Mouse (Mus musculus) neural tube, embryonic 14.5 days (tissue): ENCODE results near the gene Arap1. TPM values are rescaled to one million over a fixed set of nuclear protein-coding genes. Genes with fewer than 3 reads are reported as not detected.

Source experiments
- ATAC-seq: fragments of 200-750 bp; cut with Nextera tagmentation; 2 replicates; pipeline ENCODE4 v1.8.0; 2017; ENCODE audit warnings: low read depth, mild to moderate bottlenecking, moderate TSS enrichment, moderate library complexity
- H3K27ac ChIP-seq: fragments of 300-500 bp; sonication (generic); 2 replicates; pipeline ENCODE4 v1.5.1; 2014; ENCODE audit warnings: low read depth, mild to moderate bottlenecking, control low read depth, low read length, moderate library complexity, mixed read lengths
- H3K27me3 ChIP-seq: fragments of 300-500 bp; sonication (generic); 2 replicates; pipeline ENCODE4 v1.6.1; 2014; ENCODE audit warnings: low read length; ENCODE audit not compliant: control insufficient read depth, insufficient read depth
- H3K36me3 ChIP-seq: fragments of 300-500 bp; sonication (generic); 2 replicates; pipeline ENCODE4 v1.6.1; 2014; ENCODE audit warnings: low read length, mixed read lengths; ENCODE audit not compliant: control insufficient read depth, insufficient read depth
- H3K4me1 ChIP-seq: fragments of 300-500 bp; sonication (generic); 2 replicates; pipeline ENCODE4 v1.6.1; 2014; ENCODE audit warnings: low read length; ENCODE audit not compliant: control insufficient read depth, insufficient read depth
- H3K4me2 ChIP-seq: fragments of 300-500 bp; sonication (generic); 2 replicates; pipeline ENCODE4 v1.6.1; 2014; ENCODE audit warnings: mild to moderate bottlenecking, low read depth, low read length, control low read depth
- H3K4me3 ChIP-seq: fragments of 300-500 bp; sonication (generic); 2 replicates; pipeline ENCODE4 v1.5.1; 2014; ENCODE audit warnings: low read depth, low read length, control low read depth, mixed read lengths
- H3K9ac ChIP-seq: fragments of 300-500 bp; sonication (generic); replicated peaks from 2 replicates; pipeline ENCODE4 v1.6.1; 2014; ENCODE audit warnings: low read depth, mild to moderate bottlenecking, control low read depth, low read length, mixed read lengths
- H3K9me3 ChIP-seq: fragments of 300-500 bp; sonication (generic); 2 replicates; pipeline ENCODE4 v1.6.1; 2016; ENCODE audit warnings: low read length; ENCODE audit not compliant: control insufficient read depth
- WGBS: fragments of 180-500 bp; shearing (Covaris S2); extraction: QIAGEN DNeasy Blood & Tissue Kit; methylation state at CpG from one replicate; pipeline ENCODE4 v1.1.7; 2014; 5-methylcytosine and 5-hydroxymethylcytosine counted together
- polyA plus RNA-seq: library from polyadenylated mRNA; unstranded; fragments of >200 nt; fragmentation: Nextera tagmentation; extraction: Ambion mirVana; gene quantifications from 2 replicates; pipeline ENCODE4 v1.2.1, GENCODE M21; 2014

Gene Arap1
- 4.0 and 11.1 TPM in 2 replicates for polyA plus RNA-seq

GRCm38 (mm10) chr7:101347767-101348270, at the start of gene Arap1:
TSS of gene Arap1 (plus strand) at chr7:101348067.
- ATAC-seq = peak; percentile 59
- Histone ChIP-seq H3K4me3 (peak within 1 kb of the TSS; percentile 40), H3K9me3 (no peaks in the 10 kb centered on the region), H3K4me2 (peak within 1 kb of the TSS; percentile 82), H3K36me3 (no peaks in the 10 kb centered on the region), H3K4me1 (peaks cover 3% of the 10 kb centered on the region; the same call in 1 of the 2 replicates), H3K27me3 (0 out of 2 replicates have a peak, but pooled peaks cover 3% of the 10 kb centered on the region), H3K9ac (peak within 1 kb of the TSS; percentile 56), H3K27ac (no peak within 1 kb of the TSS)
- under 1% methylated on average over 30 of the region's 35 CpGs for WGBS

GRCm38 (mm10) chr7:101298375-101298774, 49.5 kb upstream of the Arap1 start:
- ATAC-seq = no peak
- Histone ChIP-seq H3K9ac (no peak overlapping the region), H3K36me3 (no peaks in the 10 kb centered on the region), H3K4me2 (no peak overlapping the region), H3K27me3 (0 out of 2 replicates have a peak, but pooled peaks cover 3% of the 10 kb centered on the region), H3K9me3 (no peaks in the 10 kb centered on the region), H3K4me3 (no peak overlapping the region), H3K4me1 (peaks cover 9% of the 10 kb centered on the region), H3K27ac (no peak overlapping the region)
- 86% methylated on average over 3 of the region's 3 CpGs for WGBS

DNA sequence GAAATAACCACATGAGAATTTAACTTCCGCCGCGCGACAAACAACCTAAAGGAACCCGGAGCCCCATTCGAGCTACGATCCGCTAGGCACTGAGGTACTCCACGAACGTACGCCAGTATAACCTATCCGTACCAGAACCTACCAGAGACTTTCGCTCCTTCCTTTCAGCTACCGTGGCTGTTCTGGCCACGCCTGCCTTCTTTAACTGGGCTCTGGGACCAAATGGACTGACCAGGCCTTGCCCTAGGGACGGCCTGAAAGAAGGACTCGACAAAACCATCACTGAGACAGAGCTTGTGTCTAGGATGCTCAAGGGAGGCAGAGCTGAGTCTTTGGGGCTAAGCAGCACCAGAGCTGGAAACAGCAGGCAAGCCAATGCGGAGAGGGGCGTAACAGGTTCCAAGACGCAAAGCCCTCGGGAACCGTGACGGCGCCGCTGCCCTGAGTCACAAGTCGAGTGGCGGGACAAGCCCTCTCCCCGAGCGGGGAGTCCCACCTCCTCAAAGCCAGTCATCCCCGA, 46.4 kb upstream of the Arap1 start:
- WGBS = 2% methylated on average over 30 of the region's 30 CpGs
- peak overlapping the region; percentile 60; the same call in 1 of the 2 replicates for H3K27ac ChIP-seq
- H3K36me3 ChIP-seq = no peaks in the 10 kb centered on the region
- peaks cover 6% of the 10 kb centered on the region for H3K4me1 ChIP-seq
- H3K27me3 ChIP-seq = 0 out of 2 replicates have a peak, but pooled peaks cover 3% of the 10 kb centered on the region
- H3K4me3 ChIP-seq = peak overlapping the region; percentile 67
- H3K9me3 ChIP-seq = no peaks in the 10 kb centered on the region
- H3K4me2 ChIP-seq = peak overlapping the region; percentile 90
- peak overlapping the region; percentile 72 for H3K9ac ChIP-seq
- no peak for ATAC-seq

DNA sequence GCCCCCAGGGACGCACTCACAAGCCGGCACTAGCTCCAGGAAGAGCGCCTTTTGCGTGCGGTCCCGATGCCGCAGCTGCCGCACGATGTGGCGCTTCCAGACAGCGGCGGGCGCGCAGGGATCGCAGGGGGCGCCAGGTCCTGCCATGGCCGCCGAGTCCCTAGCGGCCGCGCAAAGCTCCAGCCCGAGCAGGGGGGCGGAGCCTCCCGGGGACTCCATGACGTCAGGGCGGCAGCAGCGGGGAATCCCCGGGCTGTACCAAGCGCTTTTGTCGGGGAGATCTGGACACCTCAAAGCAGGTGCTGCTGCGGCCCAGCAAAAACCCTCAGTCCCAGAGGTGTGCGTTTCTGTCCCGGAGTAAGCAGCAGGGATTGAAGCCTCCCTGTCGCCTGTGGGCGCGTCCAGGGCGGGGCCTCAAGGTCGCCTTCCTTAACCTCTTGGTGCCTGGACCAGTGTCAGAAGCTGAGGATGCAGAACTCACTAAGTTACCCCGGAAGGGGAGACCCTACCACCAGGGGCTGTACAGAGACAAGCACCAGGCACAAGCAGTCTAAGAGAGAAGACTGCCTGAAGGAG, 45.9 kb upstream of the Arap1 start, which contains the start of gene Atg16l2:
Atg16l2 (minus strand) TSS at position 371 of the 576 bp plus-strand sequence.
- WGBS = under 1% methylated on average over 39 of the region's 39 CpGs
- Histone ChIP-seq H3K9ac (peak within 1 kb of the TSS; percentile 72), H3K9me3 (no peaks in the 10 kb centered on the region), H3K36me3 (no peaks in the 10 kb centered on the region), H3K27me3 (0 out of 2 replicates have a peak, but pooled peaks cover 3% of the 10 kb centered on the region), H3K4me3 (peak within 1 kb of the TSS; percentile 67), H3K4me2 (peak within 1 kb of the TSS; percentile 90), H3K27ac (peak within 1 kb of the TSS; percentile 60), H3K4me1 (peaks cover 4% of the 10 kb centered on the region)
- ATAC-seq = peak; percentile 96

- Histone ChIP-seq H3K4me3 (peak overlapping the region; percentile 67), H3K4me2 (peak overlapping the region; percentile 90), H3K27me3 (0 out of 2 replicates have a peak, but pooled peaks cover 2% of the 10 kb centered on the region), H3K9ac (peak overlapping the region; percentile 72), H3K27ac (peak overlapping the region; percentile 55), H3K4me1 (peaks cover 2% of the 10 kb centered on the region; the same call in 1 of the 2 replicates), H3K36me3 (no peaks in the 10 kb centered on the region), H3K9me3 (no peaks in the 10 kb centered on the region)
- no peak for ATAC-seq
- 27% methylated on average over 7 of the region's 7 CpGs for WGBS
These were observed 45.2 kb upstream of the Arap1 start for GRCm38 (mm10) chr7:101302691-101303090.

GRCm38 (mm10) chr7:101306841-101307240, 41.0 kb upstream of the Arap1 start:
- Histone ChIP-seq H3K27me3 (no peaks in the 10 kb centered on the region), H3K4me3 (no peak overlapping the region), H3K4me1 (peaks cover 2% of the 10 kb centered on the region; the same call in 1 of the 2 replicates), H3K9me3 (no peaks in the 10 kb centered on the region), H3K36me3 (no peaks in the 10 kb centered on the region), H3K27ac (no peak overlapping the region), H3K4me2 (no peak overlapping the region), H3K9ac (no peak overlapping the region)
- ATAC-seq = no peak
- WGBS = 64% methylated on average over 2 of the region's 2 CpGs

- Histone ChIP-seq H3K9me3 (no peaks in the 10 kb centered on the region), H3K27ac (peak overlapping the region; percentile 86), H3K4me1 (no peaks in the 10 kb centered on the region), H3K36me3 (no peaks in the 10 kb centered on the region), H3K9ac (no peak overlapping the region), H3K4me2 (peak overlapping the region; percentile 49), H3K4me3 (peak overlapping the region; percentile 59), H3K27me3 (no peaks in the 10 kb centered on the region)
- 36% methylated on average over 5 of the region's 5 CpGs for WGBS
- no peak; the same call in 1 of the 2 replicates for ATAC-seq
These were observed 37.9 kb upstream of the Arap1 start for GRCm38 (mm10) chr7:101309985-101310326.

DNA sequence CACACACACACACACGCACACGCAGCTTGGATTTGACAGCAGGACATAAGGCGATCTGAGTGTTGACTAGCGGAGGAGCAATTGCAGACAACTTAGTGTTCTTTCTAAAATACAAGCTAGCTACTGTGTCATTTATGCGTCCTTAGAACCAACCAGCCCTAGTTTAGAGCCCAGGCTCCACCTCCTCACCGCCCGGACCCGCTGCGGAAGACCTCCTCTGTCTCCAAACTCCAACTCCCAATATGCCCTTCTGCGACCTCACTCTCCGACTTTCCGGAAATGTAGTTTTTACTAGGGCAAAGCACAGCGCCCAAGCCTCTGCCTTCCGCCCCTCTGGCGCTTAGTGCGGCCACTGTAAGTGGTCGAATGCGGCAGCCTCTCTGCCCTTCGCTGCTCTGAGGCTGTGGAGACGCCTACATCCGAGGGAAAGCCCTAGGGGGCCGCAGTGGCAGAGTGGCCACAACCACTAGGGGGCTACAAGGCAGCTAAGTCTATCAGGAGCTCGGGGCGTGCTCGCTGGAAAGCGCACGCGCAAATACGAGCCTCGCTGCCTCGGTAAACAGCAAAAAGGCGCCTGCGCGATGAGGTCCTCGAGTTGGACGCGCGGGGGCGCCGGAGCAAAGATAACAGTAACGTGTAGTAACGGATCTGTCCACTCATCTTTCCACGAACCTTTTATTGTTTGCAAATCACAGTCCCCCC, 37.4 kb upstream of the Arap1 start:
- H3K27me3 ChIP-seq = no peaks in the 10 kb centered on the region
- no peaks in the 10 kb centered on the region for H3K9me3 ChIP-seq
- H3K9ac ChIP-seq = peak overlapping the region; percentile 52
- H3K36me3 ChIP-seq = no peaks in the 10 kb centered on the region
- peak overlapping the region; percentile 86 for H3K27ac ChIP-seq
- WGBS = 1% methylated on average over 43 of the region's 43 CpGs
- H3K4me1 ChIP-seq = no peaks in the 10 kb centered on the region
- peak overlapping the region; percentile 59 for H3K4me3 ChIP-seq
- peak; percentile 96 for ATAC-seq
- peak overlapping the region; percentile 49 for H3K4me2 ChIP-seq
